Mouse (Mus musculus): ENCODE measurements around the gene Zp1.

The Zp1 gene

GRCm38 (mm10) chr19:10871328-10871961, 49.0 kb downstream of the Zp1 start:
- no peak for DNase-seq (ENCODE audit: low spot score)

GRCm38 (mm10) chr19:10870676-10871075, 49.8 kb downstream of the Zp1 start:
- no peak for DNase-seq (ENCODE audit: low spot score)

GRCm38 (mm10) chr19:10869886-10870527, 50.4 kb downstream of the Zp1 start, which contains the start of gene Tmem132a:
Gene Tmem132a (minus strand): TSS chr19:10869940.
- no peak for DNase-seq (ENCODE audit: low spot score)

DNA sequence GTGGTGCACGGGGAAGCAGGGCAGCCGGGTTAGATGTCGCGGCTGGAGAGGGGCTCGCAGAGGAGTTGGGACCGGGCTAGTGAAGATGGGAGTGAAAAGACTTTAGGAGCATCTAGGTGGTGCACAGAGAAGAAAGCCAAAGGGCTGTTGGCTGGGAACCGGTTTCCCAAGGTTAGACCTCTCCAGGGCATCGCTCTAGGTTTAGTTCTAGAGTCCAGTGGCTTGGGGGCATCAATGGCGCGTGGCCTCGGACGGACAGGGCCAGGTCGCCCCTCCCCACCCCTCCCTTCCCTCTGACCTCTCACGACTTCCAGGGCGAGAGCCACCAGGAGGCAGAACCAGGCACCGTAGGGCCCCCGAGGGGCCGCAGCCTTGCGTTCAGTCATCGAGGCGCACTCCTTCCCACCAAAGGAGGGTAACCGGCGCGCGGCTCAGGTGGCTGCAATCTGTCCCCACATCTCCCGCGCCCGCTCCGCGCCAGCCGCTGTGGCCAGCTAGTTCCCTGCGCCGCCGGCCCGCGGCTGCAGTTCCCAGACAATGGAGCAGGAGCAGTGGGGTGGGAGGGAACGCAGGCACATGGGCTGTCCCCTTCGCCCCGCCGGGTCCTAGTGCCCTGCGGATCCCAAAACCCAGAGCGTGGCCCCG, 51.1 kb downstream of the Zp1 start:
- DNase-seq (ENCODE audit: low spot score), result peak; percentile 74

- DNase-seq (ENCODE audit: low spot score), result no peak
Measured at GRCm38 (mm10) chr19:10868623-10869141, 51.8 kb downstream of the Zp1 start.

DNA sequence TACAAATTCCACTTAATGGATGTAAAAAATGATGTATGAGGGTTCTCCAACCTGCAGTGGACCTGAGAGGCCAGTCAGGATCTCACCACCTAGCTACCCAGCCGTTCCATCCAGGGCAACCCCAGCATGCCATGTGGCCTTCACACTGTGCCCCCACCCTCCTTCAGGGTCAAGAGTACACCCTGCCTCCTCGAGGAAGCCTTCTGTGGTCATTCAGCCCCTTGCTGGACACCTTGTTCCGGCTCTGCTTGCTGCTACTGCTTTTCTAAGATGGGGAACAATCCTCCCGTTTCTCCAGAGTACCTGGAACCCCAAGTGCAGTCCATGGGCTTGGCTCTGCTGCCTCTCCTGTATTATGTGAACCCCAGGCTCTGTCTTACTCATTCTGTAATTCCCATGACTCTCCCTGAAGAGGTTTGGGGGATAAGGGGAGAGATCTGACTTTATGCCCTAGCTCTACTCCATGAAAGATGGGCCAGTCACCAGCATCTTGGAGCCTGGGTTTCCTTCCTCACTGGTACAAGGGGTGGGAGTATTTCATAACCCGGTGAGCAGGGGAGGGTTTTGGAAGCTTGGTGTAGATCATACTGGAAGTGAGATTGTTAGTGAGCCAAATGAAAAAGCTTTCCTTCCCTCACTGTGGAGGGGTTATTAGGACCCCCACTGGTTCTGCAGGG, 52.3 kb downstream of the Zp1 start:
- no peak for DNase-seq (ENCODE audit: low spot score)

DNA sequence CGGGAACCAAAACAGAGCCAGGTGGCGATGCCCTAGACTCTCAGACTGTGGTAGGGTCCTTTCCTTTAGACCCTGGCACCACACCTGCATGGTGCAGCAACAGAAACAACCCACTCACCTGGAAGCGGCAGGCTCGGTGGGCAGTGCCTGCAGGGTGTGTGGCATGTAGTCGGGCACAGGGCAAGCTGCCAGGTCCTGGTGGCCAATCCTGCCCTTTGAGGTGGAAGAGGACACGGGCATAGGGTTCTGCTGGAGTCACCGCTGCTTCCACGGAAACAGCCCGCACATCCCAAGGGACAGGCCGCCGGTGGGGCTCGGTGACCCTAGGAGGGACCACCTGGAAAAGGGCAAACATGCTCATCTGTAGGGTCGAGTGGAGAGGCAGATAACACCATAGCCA, 54.1 kb downstream of the Zp1 start:
- no peak for DNase-seq (ENCODE audit: low spot score)
